Mouse (Mus musculus) kidney, postnatal 4 days (tissue): ENCODE results near the gene Cpeb4.
A peak's percentile ranks its signal among the peaks of the same experiment; 100 is the strongest.
"Not testable (repeated sequence)": the region's sequence is repeated elsewhere in the genome, so short reads cannot be mapped to it uniquely, and the experiment has no call there.

Experiments
- DNase-seq, 2 experiments: peaks; one replicate each; pipeline ENCODE4 v3.0.0; 2021; ENCODE audit warnings: mixed read lengths in 2 of 2

The Cpeb4 gene

DNA sequence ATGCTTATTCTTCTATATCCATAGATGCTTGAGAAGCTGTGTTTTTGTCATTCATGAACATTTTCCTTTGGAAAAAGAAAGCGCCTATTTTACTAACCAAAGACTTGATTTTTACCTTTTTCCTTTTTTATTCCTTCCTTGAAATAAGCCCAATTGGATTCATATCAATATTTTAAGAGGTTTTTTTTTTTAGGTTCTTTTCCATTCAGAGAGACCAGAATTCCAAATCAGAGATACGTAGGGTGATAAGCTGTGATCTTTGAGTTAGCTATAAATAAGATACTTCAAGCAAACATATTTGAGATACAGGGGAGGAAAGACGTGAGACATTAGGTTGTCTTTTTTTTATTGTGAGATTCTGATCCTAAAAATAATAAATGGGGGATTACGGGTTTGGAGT is at the start of gene Cpeb4:
Cpeb4 (plus strand) TSS at position 301 of the 400 bp plus-strand sequence.
- no peak for DNase-seq

DNA sequence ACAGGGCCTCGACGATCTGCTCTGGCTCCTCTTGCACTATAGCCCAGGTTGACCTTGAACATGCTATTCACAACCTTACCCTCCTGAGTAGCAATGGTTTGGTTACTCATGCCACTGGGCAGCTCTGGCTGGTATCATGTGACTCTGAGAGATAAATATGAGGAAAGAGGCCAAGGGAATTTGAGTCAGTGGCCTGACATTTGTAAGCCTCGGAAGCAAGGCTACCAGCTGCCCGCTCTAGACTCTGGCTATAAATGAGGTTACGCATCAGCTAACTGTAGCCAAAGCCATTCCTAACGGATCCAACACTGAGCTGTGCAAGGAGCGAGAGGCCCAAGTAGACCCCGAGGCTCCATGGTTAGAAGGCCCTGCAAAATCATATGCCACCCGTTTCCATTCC is 49.5 kb upstream of the Cpeb4 start:
- DNase-seq, result no peak

DNA sequence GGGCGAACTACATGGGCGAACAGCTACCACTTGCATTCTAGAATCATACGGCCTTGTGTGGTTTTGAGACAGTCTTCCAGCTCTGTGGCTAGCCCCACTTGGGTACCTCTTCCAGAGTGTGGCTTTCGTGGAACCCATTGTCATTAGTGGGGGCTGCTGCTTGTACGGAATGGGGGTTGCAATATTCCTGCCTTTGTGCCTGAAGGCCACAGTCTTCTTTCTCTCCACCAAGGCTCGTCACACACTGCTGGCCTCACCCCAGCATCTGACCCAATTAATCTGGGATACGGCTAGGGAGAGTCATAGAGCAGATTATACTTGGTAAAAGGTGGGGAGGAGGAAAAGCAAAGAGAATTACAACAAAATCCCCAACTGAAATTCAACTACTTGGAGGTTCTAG is 48.5 kb upstream of the Cpeb4 start:
- no peak for DNase-seq

DNA sequence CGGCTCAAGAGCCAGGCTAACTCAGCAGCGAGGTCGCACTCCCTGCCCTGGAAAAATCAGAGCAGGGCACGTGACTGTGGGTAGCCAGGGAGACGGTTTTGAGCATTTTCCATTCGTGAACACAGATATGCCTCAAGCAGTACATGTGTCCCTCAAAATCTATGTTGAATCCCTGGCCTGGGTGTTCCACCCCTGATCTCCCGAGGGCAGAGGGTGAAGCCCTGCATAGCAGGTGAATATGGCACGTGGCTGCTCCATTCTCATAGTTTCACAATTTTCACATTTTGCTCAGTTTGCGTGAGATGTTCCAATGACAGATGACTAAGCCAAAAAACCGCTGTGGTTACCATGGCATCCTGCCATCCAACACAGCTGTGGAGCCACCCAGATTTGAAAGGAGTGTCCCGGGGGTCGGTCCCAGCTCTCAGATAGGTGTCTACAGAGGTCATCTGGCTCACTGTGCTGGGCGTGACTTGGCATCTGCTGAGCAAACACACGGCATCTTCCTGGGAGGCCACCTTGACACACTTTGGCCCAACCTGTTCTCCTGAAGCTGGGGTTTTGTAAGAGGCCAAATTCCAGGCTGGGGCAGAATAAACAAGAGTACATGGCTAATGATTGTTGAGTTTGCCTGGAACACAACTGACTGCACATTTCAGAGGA is 47.4 kb upstream of the Cpeb4 start:
- peak; percentile 63 to 82 for DNase-seq

DNA sequence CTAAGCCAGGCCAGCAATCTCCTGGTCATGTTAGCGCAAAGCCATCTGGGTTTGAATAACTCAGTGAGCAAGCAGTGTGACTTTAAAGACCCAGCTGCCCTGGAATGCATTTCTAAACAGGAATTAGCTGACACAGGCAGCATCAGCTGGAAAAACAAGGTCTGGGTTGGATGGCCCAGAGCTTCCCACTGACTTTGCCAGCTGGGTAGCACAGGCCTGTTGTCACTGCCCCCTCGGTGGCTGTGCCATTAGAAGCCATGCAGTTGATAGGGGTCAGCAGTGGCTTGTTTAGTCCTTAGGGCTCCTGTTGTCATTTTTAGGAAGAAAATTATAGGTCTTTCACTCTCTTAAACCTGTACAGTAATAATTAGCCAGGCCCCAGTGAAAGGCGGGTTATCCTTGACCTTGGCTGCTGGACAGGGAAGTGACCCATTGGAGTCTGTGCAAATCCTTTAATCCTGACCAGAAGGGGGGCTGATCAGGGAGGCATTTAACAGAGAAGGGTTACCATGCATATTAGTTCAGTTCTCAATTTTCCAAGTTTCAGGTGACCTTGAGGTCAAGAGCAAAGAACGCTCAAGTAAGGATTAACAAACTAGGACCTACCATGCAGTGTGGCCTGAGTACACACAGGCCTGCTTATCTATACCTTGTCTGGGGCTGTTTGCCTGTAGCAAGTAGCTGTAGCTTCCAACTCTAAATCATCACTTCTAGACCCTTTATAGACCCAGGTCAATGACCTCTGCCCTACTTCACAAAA is 43.8 kb upstream of the Cpeb4 start:
- DNase-seq, result peak; percentile 58 to 78

DNA sequence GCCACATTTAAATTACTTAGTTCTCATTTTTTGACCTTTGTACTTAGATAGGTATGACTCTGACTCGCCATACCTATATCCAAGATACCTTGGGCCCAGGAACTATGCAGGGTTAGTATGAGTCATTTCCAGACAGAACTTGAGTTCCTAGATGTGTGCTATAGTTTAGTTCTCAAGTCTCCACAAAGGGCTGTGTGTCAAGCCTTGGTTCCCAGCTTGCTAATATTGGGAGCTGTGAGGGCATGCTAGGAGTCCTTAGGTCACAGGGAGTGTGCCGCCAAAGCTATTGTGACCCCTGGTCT is 43.3 kb upstream of the Cpeb4 start:
- no peak for DNase-seq

DNA sequence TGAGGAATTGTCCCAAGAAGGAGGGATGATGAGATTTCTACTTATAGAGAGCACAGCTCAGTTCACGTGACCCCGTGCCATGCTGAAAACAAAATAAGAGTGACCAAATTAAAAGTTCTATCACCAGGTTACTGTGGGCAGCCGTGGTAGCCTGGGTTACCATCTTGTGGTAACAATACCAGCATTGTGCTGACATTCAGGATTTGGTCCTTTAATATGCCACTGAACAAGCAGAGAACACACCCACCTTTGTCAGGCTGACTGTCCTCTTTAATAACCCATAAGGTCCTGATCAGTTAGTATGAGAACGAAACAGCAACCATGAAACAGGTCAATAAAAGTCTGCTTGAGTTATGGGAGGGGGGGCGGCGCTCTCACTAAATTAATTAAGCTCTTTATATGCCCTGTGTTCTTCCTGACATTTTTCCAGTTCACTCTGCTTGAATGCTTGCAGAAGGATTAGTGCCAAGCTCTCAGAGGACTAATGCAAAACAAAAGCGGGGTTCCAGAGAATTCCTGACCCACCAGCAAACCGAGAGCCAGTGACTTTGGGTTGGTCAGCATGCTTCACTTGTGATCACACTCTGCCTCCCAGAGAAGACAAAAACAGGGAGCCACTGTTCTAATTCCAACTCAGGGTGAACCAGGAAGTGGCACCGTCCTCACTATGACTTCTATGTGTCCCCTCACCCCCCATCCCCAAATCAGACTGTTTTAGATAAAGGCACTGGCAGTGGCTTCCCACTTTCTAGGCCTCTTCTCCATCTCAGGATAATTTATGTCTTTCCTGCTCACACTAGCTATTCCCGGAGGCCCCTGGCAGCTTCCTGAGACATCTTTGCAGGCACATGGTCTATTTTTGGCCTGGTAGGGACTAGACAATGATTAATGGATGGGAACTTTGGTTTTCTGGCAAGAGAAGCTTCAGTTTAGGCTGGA is 41.5 kb upstream of the Cpeb4 start:
- peak; percentile 33 to 63 for DNase-seq

DNA sequence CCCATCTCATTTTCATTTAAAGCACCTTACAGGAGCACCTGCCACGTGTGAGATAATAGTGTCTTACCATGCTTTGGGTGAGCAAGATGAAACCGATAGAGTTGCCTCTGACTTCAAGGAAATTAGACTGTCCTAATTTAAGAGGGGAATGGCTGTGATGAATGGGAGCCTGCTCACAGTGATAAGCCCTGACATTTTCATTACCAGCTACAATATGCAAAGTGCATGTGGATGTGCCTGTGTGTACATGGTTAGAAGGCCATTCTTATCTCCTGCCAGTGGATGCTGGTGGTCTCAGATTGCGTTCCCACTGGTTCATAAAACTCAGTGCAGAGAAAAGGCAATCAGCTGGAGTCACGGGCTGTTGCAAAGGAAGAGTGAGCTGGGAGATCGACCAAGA is 40.6 kb upstream of the Cpeb4 start:
- DNase-seq, result no peak

DNA sequence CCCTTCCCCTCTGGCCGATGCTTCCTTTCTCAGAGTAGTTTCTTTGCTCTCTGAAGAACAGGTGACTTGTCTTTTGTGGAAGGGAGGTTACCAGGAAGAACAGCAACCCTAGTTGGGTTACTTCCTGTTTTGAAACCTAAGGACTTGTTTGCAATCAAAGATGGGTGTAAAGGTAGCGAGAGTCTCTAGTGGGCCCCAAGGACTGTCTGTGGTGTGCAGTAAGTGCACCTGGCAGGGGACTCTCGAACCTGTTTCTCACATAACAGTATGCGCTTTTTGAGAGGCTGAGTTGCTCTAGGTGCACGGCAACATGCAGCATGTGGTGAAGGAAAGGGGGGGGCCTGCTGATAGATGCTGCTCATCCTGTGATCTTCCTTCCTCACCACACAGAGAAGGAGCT is 40.0 kb upstream of the Cpeb4 start:
- no peak for DNase-seq

DNA sequence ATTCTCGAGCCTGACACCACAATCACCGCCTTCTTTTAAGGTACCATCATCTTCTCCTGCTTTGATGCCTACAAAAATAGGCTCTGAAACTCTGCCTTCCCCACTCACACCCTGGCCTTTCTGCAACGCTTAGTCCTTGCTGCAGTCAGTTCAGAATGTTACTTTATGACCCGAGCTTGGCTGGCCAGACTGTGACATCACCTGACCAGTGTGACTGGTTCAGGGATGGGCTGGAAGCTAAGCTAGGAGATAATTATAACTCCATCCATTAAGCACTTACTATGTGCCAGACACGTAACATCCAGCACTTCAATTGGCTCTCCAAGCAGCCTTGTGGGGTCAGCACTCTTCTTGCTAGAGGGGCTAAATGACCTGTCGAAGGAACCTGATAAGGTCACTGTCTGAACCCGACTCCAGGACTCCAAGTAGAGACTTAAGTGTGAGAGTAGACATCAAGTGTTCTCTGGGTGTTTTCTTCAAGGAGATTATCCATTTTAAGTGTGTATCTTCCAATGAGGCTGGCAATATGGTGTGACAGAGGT is 39.5 kb upstream of the Cpeb4 start:
- no peak for DNase-seq

DNA sequence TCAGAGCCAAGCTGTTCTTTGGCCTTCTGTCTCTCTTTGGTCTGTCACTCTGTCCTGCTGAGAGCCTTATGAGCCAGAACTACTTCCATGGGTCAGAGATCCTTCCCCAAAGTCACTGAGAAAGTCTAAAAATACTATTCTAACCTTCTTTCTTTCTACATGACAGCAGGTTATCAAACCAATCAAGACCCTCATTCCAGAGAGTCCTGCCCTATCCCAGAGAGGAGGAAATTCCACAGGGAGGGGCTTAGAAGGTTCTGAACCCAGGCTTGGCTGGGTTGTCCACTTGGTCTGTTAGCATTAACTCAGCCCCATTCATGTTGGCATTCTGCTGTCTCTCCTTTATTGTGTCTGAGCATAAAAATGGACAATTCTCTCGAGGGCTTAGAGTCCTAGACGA is 38.5 kb upstream of the Cpeb4 start:
- no peak for DNase-seq

DNA sequence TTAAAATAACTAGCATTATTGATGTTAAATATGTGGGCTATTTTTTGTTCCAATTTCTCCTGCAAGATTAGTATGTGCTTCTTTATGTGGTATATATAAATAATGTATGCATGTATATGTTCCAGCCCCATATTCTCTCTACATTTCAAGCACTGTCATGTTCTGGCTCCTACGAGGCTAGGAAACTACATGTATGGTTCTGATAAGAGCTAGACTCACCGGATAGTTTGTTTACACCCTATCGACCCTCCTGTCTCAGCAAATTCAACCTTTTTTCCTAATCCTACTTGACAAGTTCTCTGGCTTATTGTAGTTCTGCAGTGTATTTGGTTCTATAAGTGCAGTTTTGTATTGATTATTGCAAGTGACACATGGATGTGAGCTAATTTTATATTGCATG is 36.7 kb upstream of the Cpeb4 start:
- no peak for DNase-seq

DNA sequence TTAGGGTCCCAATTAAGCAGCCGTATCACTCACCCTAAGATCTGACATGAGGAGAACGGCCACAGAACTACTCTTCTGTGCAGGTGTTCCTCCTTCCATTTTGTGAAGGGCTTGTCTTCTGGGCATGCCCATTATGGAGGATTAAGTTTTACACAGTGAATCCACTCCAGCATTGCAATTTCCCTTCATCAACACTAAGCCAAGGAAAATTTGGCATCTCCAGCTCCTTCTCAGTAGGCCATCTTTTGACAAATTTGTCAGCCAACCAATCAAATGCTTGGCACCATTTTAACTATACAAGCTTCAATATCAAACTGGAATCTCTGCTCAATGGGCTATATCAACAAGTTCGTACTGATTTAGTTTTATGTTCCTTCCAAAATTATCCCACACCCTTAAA is 34.8 kb upstream of the Cpeb4 start:
- no peak for DNase-seq

DNA sequence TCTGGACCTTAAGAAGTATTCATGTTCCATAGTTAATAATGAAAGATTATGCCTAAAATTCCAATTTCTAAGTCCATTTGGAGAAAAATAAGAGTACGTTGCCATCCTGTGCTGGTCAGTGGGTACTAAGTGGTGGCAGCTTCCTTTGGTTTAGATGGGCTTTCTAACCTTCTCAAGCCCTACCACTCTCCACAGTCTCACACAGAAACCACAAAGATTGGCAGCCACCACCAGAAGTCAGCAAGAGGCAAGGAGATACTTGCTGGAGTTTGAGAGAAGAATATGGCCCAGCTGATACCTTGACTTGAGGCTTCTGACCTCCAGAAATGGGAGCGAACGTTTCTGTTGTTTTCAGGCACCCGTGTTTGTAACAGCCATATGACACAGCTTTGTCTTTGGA is 34.3 kb upstream of the Cpeb4 start:
- DNase-seq, result no peak

DNA sequence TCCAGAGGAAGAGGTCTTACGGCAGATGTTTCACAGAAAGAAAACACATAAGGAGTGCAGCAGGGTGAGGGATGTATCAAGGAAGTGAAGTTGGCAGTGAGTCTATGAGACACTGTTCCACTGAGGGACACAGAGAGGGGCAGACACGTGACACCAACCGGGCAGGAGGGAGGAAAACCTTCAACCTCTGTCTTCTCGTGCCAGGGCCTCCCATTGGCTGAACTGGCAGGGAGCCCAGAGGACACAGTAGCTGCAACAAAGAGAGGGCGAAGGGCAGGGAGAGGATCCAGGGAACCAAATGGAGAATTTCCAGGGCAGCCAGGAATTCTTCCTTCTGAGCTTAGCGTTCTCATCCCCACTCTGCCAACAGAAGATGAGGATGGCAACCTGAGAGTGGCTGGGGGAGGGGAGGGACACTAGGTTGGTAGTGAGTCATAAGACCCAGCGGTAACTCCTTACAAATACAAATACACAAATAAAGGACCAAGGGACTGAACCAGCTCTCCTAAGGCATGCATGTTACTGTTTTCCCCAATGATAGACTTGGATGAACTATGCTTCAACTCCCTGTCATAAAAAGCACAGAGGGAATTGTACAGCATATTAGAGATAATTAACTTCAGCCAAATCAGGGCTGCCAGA is 33.4 kb upstream of the Cpeb4 start:
- DNase-seq, result peak; percentile 77 to 84

DNA sequence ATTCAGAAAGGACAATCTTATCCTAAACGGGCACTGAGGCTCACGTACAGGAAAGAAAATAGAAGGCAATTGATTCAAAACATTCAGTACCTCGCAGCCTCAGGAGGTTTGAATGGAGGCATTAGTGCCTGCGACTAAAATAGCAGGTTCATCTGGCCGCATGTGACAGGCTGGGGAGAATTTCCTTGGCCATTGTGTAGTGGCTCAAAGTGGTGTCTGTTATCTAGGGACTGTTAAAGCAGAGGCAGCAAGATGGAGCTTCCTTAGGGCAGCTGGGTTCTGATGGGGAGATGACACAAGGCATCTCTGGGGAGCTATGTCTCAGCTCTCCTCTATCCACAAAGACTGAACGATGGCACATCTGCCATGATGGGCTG is 32.9 kb upstream of the Cpeb4 start:
- no peak for DNase-seq

DNA sequence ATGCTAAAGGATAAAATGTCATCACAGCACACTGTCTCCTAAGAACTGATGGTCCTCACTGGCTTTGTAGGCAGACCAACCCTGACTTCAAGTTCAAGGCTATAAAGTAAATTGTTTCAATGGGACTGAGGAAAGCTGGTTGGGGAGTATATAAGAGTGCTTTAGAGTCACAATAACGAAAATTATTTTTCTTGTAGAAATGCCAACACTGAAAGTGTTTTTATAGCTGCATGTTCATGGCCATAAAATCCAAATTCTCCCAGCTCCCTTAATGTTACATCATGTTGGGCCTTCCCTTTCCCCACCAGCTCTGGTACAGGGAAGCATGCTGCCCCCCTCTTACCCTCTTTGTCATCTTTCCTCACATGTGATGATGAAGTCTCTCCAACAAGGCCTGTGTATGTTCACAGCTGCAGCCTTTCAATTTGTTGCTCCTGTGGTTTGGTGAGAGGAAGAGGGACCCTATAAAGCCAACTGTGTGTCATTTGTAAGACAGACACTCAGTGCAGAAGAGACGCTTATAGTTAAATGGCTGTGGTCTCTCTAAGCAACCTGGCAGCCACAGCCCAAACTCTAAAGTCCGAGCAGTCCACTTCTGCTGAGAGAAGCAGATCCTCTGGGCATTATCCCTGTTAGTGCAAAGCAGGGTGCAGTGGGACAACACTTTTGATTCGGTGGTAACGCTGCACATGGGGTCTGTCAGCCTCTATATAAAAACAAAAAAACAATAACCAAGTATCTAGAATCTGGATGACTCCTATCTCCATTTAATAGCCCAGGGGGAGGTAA is 29.6 kb upstream of the Cpeb4 start:
- no peak for DNase-seq

DNA sequence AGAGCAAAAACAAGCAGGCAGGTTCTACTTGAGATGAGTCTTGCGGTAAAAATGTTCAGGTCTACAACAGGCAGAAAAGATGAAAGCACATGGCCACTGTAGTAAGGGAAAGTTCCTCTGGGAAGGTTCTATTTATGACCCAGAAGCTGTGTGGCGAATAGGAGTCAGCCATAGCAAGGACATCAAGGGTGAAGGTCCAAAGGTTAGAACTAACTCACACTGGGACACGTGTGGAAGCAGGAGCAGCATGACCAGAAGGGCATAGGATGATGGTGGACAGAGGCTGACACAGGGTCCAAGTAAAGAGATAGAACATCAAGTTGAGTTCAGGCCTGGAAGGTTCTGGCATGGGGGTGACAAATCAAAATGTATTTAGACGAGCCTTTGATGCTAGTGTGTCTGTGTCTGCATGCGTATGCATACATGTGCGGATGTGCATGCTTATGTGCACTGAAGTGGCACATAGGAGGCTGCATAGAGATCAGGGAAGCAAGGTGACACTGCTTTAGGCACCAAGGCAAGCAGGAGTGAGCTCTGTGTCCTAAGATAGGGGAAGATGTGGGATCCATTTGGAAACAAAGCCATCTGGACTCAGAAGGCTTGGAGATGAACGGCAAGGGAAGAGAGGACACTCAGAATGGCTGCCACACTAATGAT is 28.7 kb upstream of the Cpeb4 start:
- DNase-seq, result no peak

DNA sequence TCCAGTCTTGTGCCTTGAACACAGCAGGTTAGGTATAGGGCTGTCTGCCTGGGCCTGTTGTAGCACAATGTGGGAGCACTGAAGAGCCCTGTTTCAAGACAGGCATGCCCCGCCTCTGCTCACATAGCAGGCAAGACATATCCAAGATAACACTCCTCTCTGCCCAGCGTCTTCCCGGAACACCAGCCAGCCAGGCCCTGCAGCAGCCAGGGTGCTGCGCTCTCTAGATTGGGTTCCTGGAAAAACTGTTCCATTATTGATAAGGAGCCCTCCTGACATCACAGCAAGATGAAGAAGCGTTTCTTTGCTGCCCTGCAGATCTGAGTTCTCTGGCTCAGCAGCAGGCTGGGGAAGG is 28.2 kb upstream of the Cpeb4 start:
- no peak for DNase-seq

DNA sequence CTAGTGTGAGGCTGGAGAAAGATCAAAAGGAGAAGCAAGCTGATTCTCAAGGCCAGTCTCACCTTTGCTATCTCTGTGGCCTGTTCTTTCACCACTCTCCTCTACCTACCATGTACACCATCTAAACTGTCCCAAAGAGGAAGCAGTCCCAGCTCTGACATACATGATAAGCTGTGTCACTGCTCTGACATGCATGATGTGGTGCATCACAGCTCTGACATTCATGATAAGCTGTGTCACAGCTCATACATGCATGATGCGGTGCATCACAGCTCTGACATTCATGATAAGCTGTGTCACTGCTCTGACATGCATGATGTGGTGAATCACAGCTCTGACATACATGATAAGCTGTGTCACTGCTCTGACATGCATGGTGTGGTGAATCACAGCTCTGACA is 26.9 kb upstream of the Cpeb4 start:
- DNase-seq, result not testable (repeated sequence)

DNA sequence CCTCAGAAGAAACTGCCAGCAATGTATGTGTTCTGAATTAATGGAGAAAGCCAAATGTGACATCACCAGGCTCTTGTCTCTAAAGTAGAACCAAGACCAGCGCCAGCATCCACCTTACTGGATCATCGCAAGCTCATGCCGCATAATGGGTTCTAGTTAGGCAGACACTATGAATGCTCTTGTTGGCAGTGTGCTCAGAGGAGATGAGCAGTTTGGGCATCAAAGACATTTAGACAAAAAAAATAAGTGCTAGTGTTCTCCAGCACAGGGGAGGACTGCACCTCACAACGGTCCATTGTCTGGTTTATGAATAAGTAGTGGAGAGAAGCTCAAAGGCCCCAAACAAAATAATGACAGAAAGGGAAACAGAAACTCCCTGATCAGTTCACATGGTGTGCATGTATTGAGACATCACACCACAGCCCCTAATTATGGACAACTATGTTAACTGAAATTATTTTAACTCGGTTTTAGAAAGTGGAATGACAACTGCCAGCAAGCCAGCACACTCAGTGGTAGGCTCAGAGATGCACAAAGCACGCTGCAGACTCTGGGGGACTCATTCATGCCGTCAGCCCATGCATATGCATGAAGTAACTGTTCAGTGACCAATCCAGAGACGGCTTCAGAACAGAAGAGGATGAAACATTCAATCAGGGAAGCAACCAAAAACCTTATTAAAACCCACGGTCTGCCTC is 25.1 kb upstream of the Cpeb4 start:
- DNase-seq, result no peak
